Mouse (Mus musculus): ENCODE data around the gene Notch4. TPM values are rescaled to one million over a fixed set of nuclear protein-coding genes. Genes with fewer than 3 reads are reported as not detected.

The Notch4 gene
- polyA plus RNA-seq, 1 experiment from 2014 or later: 11.6 TPM

GRCm38 (mm10) chr17:34547601-34548000 lies 16.5 kb upstream of the Notch4 start:
- Histone ChIP-seq H3K9me3 (ENCODE audit: control insufficient read depth, low read length) (no peaks in the 10 kb centered on the region), H3K27me3 (ENCODE audit: control insufficient read depth, insufficient read depth, low read length) (no peaks in the 10 kb centered on the region), H3K36me3 (ENCODE audit: control insufficient read depth, insufficient read depth, low read length) (no peaks in the 10 kb centered on the region), H3K4me3 (ENCODE audit: low read depth, low read length) (no peak overlapping the region), H3K27ac (ENCODE audit: low read depth, low read length) (no peak overlapping the region), H3K4me1 (replicated peaks; ENCODE audit: control insufficient read depth, insufficient read depth, low read length) (no peaks in the 10 kb centered on the region), H3K4me2 (replicated peaks; ENCODE audit: low read depth, low read length) (no peak overlapping the region), H3K9ac (ENCODE audit: low read depth, low read length) (no peak overlapping the region)
- DNase-seq (ENCODE audit: low spot score): no peak
- WGBS: 90% methylated on average over 4 of the region's 4 CpGs
- ATAC-seq (ENCODE audit: low FRiP score): no peak

DNA sequence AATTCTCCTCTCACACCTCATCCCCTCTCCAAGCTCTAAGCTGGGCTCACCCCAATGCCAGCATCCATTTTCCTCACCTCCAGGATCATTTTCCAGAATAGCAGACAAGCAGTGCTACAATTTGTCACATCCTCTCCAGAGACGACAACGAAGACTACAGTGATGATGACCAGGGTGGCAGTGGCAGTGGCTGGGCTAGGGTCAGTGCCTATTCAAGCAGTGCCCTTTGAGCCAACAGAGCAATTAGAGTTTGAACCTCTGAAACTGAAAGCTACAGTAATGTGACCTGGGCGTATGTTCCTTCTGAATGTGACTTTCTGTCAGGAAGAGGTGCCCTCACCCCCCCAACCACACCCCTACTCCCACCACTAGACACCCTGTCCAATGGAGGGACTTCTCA lies 14.9 kb upstream of the Notch4 start:
- no peak for DNase-seq (ENCODE audit: low spot score)
- Histone ChIP-seq H3K9ac (ENCODE audit: low read depth, low read length) (no peak overlapping the region), H3K4me1 (replicated peaks; ENCODE audit: control insufficient read depth, insufficient read depth, low read length) (no peaks in the 10 kb centered on the region), H3K4me2 (replicated peaks; ENCODE audit: low read depth, low read length) (no peak overlapping the region), H3K36me3 (ENCODE audit: control insufficient read depth, insufficient read depth, low read length) (no peaks in the 10 kb centered on the region), H3K27me3 (ENCODE audit: control insufficient read depth, insufficient read depth, low read length) (no peaks in the 10 kb centered on the region), H3K27ac (ENCODE audit: low read depth, low read length) (no peak overlapping the region), H3K9me3 (ENCODE audit: control insufficient read depth, low read length) (no peaks in the 10 kb centered on the region), H3K4me3 (ENCODE audit: low read depth, low read length) (no peak overlapping the region)
- WGBS: 94% methylated on average over 3 of the region's 3 CpGs
- ATAC-seq (ENCODE audit: low FRiP score): no peak

- Histone ChIP-seq H3K9me3 (ENCODE audit: control insufficient read depth, low read length) (no peaks in the 10 kb centered on the region), H3K27me3 (ENCODE audit: control insufficient read depth, insufficient read depth, low read length) (no peaks in the 10 kb centered on the region), H3K36me3 (ENCODE audit: control insufficient read depth, insufficient read depth, low read length) (no peaks in the 10 kb centered on the region), H3K4me1 (replicated peaks; ENCODE audit: control insufficient read depth, insufficient read depth, low read length) (no peaks in the 10 kb centered on the region), H3K27ac (ENCODE audit: low read depth, low read length) (no peak overlapping the region), H3K4me2 (replicated peaks; ENCODE audit: low read depth, low read length) (no peak overlapping the region), H3K4me3 (ENCODE audit: low read depth, low read length) (no peak overlapping the region), H3K9ac (ENCODE audit: low read depth, low read length) (no peak overlapping the region)
- no peak for DNase-seq (ENCODE audit: low spot score)
- ATAC-seq (ENCODE audit: low FRiP score): no peak
- 74% methylated on average over 2 of the region's 2 CpGs for WGBS
Observed at GRCm38 (mm10) chr17:34549843-34550242, 14.2 kb upstream of the Notch4 start.

GRCm38 (mm10) chr17:34555483-34555882 lies 8.6 kb upstream of the Notch4 start:
- DNase-seq (ENCODE audit: low spot score) (peak; percentile 82), ATAC-seq (ENCODE audit: low FRiP score) (no peak)
- Histone ChIP-seq H3K9me3 (ENCODE audit: control insufficient read depth, low read length) (no peaks in the 10 kb centered on the region), H3K4me3 (ENCODE audit: low read depth, low read length) (no peak overlapping the region), H3K36me3 (ENCODE audit: control insufficient read depth, insufficient read depth, low read length) (no peaks in the 10 kb centered on the region), H3K4me1 (replicated peaks; ENCODE audit: control insufficient read depth, insufficient read depth, low read length) (no peaks in the 10 kb centered on the region), H3K9ac (ENCODE audit: low read depth, low read length) (no peak overlapping the region), H3K27ac (ENCODE audit: low read depth, low read length) (no peak overlapping the region), H3K27me3 (ENCODE audit: control insufficient read depth, insufficient read depth, low read length) (no peaks in the 10 kb centered on the region), H3K4me2 (replicated peaks; ENCODE audit: low read depth, low read length) (no peak overlapping the region)
- 27% methylated on average over 5 of the region's 5 CpGs for WGBS

DNA sequence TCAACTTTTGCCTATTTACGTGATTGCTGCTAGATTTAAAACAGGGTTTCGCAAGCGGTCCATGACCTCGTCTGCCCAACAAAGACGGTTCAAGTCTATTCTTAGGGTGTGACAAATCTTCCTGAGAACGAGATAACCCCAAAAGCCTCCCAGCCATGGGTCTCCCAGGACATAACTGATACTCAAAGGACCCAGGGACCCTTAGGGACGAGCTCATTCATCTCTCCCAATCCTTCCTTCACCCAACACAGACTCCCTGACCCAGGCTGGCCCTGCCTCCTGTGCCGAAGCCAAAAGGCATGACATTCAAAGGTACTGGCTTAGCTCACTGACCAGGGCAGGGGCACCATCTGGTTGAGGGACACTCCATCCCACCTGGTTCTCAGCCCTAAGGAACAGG lies 7.7 kb upstream of the Notch4 start:
- no peak overlapping the region for H3K4me3 ChIP-seq (ENCODE audit: low read depth, low read length)
- WGBS: 86% methylated on average over 8 of the region's 8 CpGs
- no peak for DNase-seq (ENCODE audit: low spot score)
- no peaks in the 10 kb centered on the region for H3K4me1 ChIP-seq (replicated peaks; ENCODE audit: control insufficient read depth, insufficient read depth, low read length)
- H3K27ac ChIP-seq (ENCODE audit: low read depth, low read length): no peak overlapping the region
- no peak for ATAC-seq (ENCODE audit: low FRiP score)
- no peak overlapping the region for H3K4me2 ChIP-seq (replicated peaks; ENCODE audit: low read depth, low read length)
- no peaks in the 10 kb centered on the region for H3K36me3 ChIP-seq (ENCODE audit: control insufficient read depth, insufficient read depth, low read length)
- H3K9ac ChIP-seq (ENCODE audit: low read depth, low read length): no peak overlapping the region
- no peaks in the 10 kb centered on the region for H3K9me3 ChIP-seq (ENCODE audit: control insufficient read depth, low read length)
- no peaks in the 10 kb centered on the region for H3K27me3 ChIP-seq (ENCODE audit: control insufficient read depth, insufficient read depth, low read length)

GRCm38 (mm10) chr17:34557411-34557810 lies 6.7 kb upstream of the Notch4 start:
- H3K4me2 ChIP-seq (replicated peaks; ENCODE audit: low read depth, low read length): no peak overlapping the region
- WGBS: 78% methylated on average over 11 of the region's 11 CpGs
- ATAC-seq (ENCODE audit: low FRiP score): no peak

DNA sequence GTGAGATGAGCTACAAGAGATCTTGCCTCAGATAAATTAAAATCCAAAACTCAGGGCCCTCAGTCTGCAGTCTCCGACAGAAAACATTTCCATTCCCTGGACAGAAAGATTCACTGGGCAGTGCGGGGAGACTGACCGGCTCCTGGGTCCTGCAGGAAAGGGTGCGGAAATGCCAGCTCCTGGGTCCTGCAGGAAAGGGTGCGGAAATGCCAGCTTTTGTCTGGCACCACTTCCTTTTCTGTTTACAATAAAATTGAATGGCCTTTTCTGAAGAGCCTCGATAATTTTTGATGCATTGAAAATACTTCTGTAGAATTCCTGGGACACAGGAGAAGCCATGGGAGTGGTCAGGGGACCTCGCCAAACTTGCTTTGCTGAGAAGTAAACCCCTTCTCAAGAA lies 5.0 kb upstream of the Notch4 start:
- no peak for DNase-seq (ENCODE audit: low spot score)
- WGBS: 83% methylated on average over 7 of the region's 7 CpGs
- Histone ChIP-seq H3K4me2 (replicated peaks; ENCODE audit: low read depth, low read length) (no peak overlapping the region), H3K9me3 (ENCODE audit: control insufficient read depth, low read length) (no peaks in the 10 kb centered on the region), H3K9ac (ENCODE audit: low read depth, low read length) (no peak overlapping the region), H3K4me1 (replicated peaks; ENCODE audit: control insufficient read depth, insufficient read depth, low read length) (peaks cover under 1% of the 10 kb centered on the region; the same call in 1 of the 2 replicates), H3K27ac (ENCODE audit: low read depth, low read length) (no peak overlapping the region), H3K36me3 (ENCODE audit: control insufficient read depth, insufficient read depth, low read length) (no peaks in the 10 kb centered on the region), H3K27me3 (ENCODE audit: control insufficient read depth, insufficient read depth, low read length) (no peaks in the 10 kb centered on the region), H3K4me3 (ENCODE audit: low read depth, low read length) (no peak overlapping the region)
- no peak for ATAC-seq (ENCODE audit: low FRiP score)

More at GRCm38 (mm10) chr17:34557411-34557810, 6.7 kb upstream of the Notch4 start:
- Histone ChIP-seq H3K27ac (ENCODE audit: low read depth, low read length) (no peak overlapping the region), H3K4me3 (ENCODE audit: low read depth, low read length) (no peak overlapping the region), H3K9ac (ENCODE audit: low read depth, low read length) (no peak overlapping the region), H3K36me3 (ENCODE audit: control insufficient read depth, insufficient read depth, low read length) (no peaks in the 10 kb centered on the region), H3K9me3 (ENCODE audit: control insufficient read depth, low read length) (no peaks in the 10 kb centered on the region), H3K27me3 (ENCODE audit: control insufficient read depth, insufficient read depth, low read length) (no peaks in the 10 kb centered on the region), H3K4me1 (replicated peaks; ENCODE audit: control insufficient read depth, insufficient read depth, low read length) (no peaks in the 10 kb centered on the region)
- no peak for DNase-seq (ENCODE audit: low spot score)

- Histone ChIP-seq H3K9me3 (ENCODE audit: control insufficient read depth, low read length) (no peaks in the 10 kb centered on the region), H3K9ac (ENCODE audit: low read depth, low read length) (no peak overlapping the region), H3K36me3 (ENCODE audit: control insufficient read depth, insufficient read depth, low read length) (no peaks in the 10 kb centered on the region), H3K27ac (ENCODE audit: low read depth, low read length) (no peak overlapping the region), H3K4me2 (replicated peaks; ENCODE audit: low read depth, low read length) (no peak overlapping the region), H3K4me3 (ENCODE audit: low read depth, low read length) (no peak overlapping the region), H3K27me3 (ENCODE audit: control insufficient read depth, insufficient read depth, low read length) (0 out of 2 replicates have a peak, but pooled peaks cover 2% of the 10 kb centered on the region), H3K4me1 (replicated peaks; ENCODE audit: control insufficient read depth, insufficient read depth, low read length) (peaks cover 3% of the 10 kb centered on the region; the same call in 1 of the 2 replicates)
- 27% methylated on average over 15 of the region's 15 CpGs for WGBS
- ATAC-seq (ENCODE audit: low FRiP score): no peak
- no peak for DNase-seq (ENCODE audit: low spot score)
Observed at GRCm38 (mm10) chr17:34559895-34560294, 4.2 kb upstream of the Notch4 start.

DNA sequence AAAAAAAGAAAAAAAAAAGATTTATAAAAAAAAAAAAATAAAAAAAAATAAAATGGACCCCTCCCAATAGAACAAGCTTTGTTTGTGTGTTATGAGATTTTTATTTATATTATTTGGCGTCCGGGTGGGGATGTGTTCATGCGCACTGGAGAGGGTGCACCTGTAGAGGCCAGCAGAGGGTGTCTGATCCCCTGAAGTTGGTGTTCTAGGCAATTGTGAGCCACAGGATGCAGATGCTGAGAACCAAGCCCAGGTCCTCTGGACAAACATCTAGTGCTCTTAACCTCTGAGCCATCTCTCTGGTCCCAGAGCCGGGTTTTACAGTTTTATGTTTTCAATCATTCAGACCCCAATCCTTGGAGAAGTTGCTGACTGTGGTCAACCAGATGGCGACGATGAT lies 3.6 kb upstream of the Notch4 start:
- Histone ChIP-seq H3K27me3 (ENCODE audit: control insufficient read depth, insufficient read depth, low read length) (0 out of 2 replicates have a peak, but pooled peaks cover 2% of the 10 kb centered on the region), H3K4me3 (ENCODE audit: low read depth, low read length) (no peak overlapping the region), H3K36me3 (ENCODE audit: control insufficient read depth, insufficient read depth, low read length) (no peaks in the 10 kb centered on the region), H3K9ac (ENCODE audit: low read depth, low read length) (no peak overlapping the region), H3K4me1 (replicated peaks; ENCODE audit: control insufficient read depth, insufficient read depth, low read length) (peaks cover 3% of the 10 kb centered on the region; the same call in 1 of the 2 replicates), H3K27ac (ENCODE audit: low read depth, low read length) (no peak overlapping the region), H3K9me3 (ENCODE audit: control insufficient read depth, low read length) (no peaks in the 10 kb centered on the region), H3K4me2 (replicated peaks; ENCODE audit: low read depth, low read length) (no peak overlapping the region)
- DNase-seq (ENCODE audit: low spot score) (no peak), ATAC-seq (ENCODE audit: low FRiP score) (no peak)
- 88% methylated on average over 6 of the region's 6 CpGs for WGBS

Data from hindbrain, embryonic 11.5 days (tissue).